Mouse (Mus musculus): ENCODE measurements around the gene Gm5868.
"Not testable (repeated sequence)": the region's sequence is repeated elsewhere in the genome, so short reads cannot be mapped to it uniquely, and the experiment has no call there.

The Gm5868 gene

GRCm38 (mm10) chr5:72587192-72587681 is at the start of gene Gm5868:
Gm5868 (minus strand) TSS chr5:72587551.
- peak in 1 of 2 experiments; percentile 8 for DNase-seq

GRCm38 (mm10) chr5:72636576-72636975 is 49.2 kb upstream of the Gm5868 start:
- DNase-seq = no peak

- DNase-seq = no peak
Observed at GRCm38 (mm10) chr5:72636122-72636521, 48.8 kb upstream of the Gm5868 start.

- DNase-seq = no peak
Observed at GRCm38 (mm10) chr5:72634791-72635271, 47.5 kb upstream of the Gm5868 start.

GRCm38 (mm10) chr5:72630026-72630425 is 42.7 kb upstream of the Gm5868 start:
- DNase-seq = no peak

GRCm38 (mm10) chr5:72621022-72621421 is 33.7 kb upstream of the Gm5868 start:
- no peak for DNase-seq

- DNase-seq = no peak
Observed at GRCm38 (mm10) chr5:72617413-72617812, 30.1 kb upstream of the Gm5868 start.

- DNase-seq = no peak
Observed at GRCm38 (mm10) chr5:72603138-72603537, 15.8 kb upstream of the Gm5868 start.

GRCm38 (mm10) chr5:72601006-72601405 is 13.7 kb upstream of the Gm5868 start:
- DNase-seq = peak; percentile 72 to 76

- DNase-seq = peak in 1 of 2 experiments; percentile 9
Observed at GRCm38 (mm10) chr5:72586667-72587191, 622 bp downstream of the Gm5868 start.

- not testable (repeated sequence) for DNase-seq
Observed at GRCm38 (mm10) chr5:72586122-72586521, 1.2 kb downstream of the Gm5868 start.

GRCm38 (mm10) chr5:72580970-72581332 is 6.4 kb downstream of the Gm5868 start, which contains the start of gene Zar1:
Zar1 (minus strand) TSS chr5:72581254.
- peak in 1 of 2 experiments; percentile 18 for DNase-seq

- peak; percentile 25 to 42 for DNase-seq
Observed at GRCm38 (mm10) chr5:72580088-72580969, 7.0 kb downstream of the Gm5868 start.

- peak in 1 of 2 experiments; percentile 7 for DNase-seq
Observed at GRCm38 (mm10) chr5:72579599-72579998, 7.8 kb downstream of the Gm5868 start.

GRCm38 (mm10) chr5:72565621-72566020 is 21.7 kb downstream of the Gm5868 start:
- no peak for DNase-seq

- not testable (repeated sequence) for DNase-seq
Observed at GRCm38 (mm10) chr5:72563183-72563582, 24.2 kb downstream of the Gm5868 start.

GRCm38 (mm10) chr5:72560976-72561628 is 26.2 kb downstream of the Gm5868 start:
- DNase-seq = no peak

GRCm38 (mm10) chr5:72559544-72560049 is 27.8 kb downstream of the Gm5868 start, which contains the start of gene Nfxl1:
Nfxl1 (minus strand) TSS chr5:72559684.
- peak; percentile 99 for DNase-seq

GRCm38 (mm10) chr5:72558716-72559526 is 28.4 kb downstream of the Gm5868 start:
- peak in 1 of 2 experiments; percentile 75 for DNase-seq

GRCm38 (mm10) chr5:72556245-72556644 is 31.1 kb downstream of the Gm5868 start:
- DNase-seq = no peak

GRCm38 (mm10) chr5:72551209-72551608 is 36.1 kb downstream of the Gm5868 start:
- no peak for DNase-seq
